Mouse (Mus musculus): ENCODE measurements around the gene Foxo3.

Gene Foxo3

GRCm38 (mm10) chr10:42226176-42226575 is 50.4 kb downstream of the Foxo3 start:
- DNase-seq (ENCODE audit: low spot score), result no peak

GRCm38 (mm10) chr10:42225184-42225935 is 51.2 kb downstream of the Foxo3 start:
- no peak for DNase-seq (ENCODE audit: low spot score)

- no peak for DNase-seq (ENCODE audit: low spot score)
These were observed 54.6 kb downstream of the Foxo3 start for GRCm38 (mm10) chr10:42221996-42222395.

- DNase-seq (ENCODE audit: low spot score), result no peak
These were observed 55.2 kb downstream of the Foxo3 start for GRCm38 (mm10) chr10:42221136-42221891.

- no peak for DNase-seq (ENCODE audit: low spot score)
These were observed 56.1 kb downstream of the Foxo3 start for GRCm38 (mm10) chr10:42220418-42220952.

- DNase-seq (ENCODE audit: low spot score), result no peak
These were observed 65.1 kb downstream of the Foxo3 start for GRCm38 (mm10) chr10:42211407-42211806.

GRCm38 (mm10) chr10:42210641-42211040 is 65.9 kb downstream of the Foxo3 start:
- DNase-seq (ENCODE audit: low spot score), result no peak

- no peak for DNase-seq (ENCODE audit: low spot score)
These were observed 66.7 kb downstream of the Foxo3 start for GRCm38 (mm10) chr10:42209809-42210208.

GRCm38 (mm10) chr10:42207612-42208011 is 68.9 kb downstream of the Foxo3 start:
- no peak for DNase-seq (ENCODE audit: low spot score)

GRCm38 (mm10) chr10:42204768-42205412 is 71.7 kb downstream of the Foxo3 start:
- DNase-seq (ENCODE audit: low spot score), result peak; percentile 71

GRCm38 (mm10) chr10:42203321-42204155 is 73.0 kb downstream of the Foxo3 start:
- no peak for DNase-seq (ENCODE audit: low spot score)

GRCm38 (mm10) chr10:42202561-42202960 is 74.0 kb downstream of the Foxo3 start:
- no peak for DNase-seq (ENCODE audit: low spot score)

- no peak for DNase-seq (ENCODE audit: low spot score)
These were observed 77.1 kb downstream of the Foxo3 start for GRCm38 (mm10) chr10:42199472-42199871.

- DNase-seq (ENCODE audit: low spot score), result no peak
These were observed 77.9 kb downstream of the Foxo3 start for GRCm38 (mm10) chr10:42198682-42199081.

GRCm38 (mm10) chr10:42194784-42195183 is 81.8 kb downstream of the Foxo3 start:
- DNase-seq (ENCODE audit: low spot score), result no peak

GRCm38 (mm10) chr10:42193981-42194380 is 82.6 kb downstream of the Foxo3 start:
- no peak for DNase-seq (ENCODE audit: low spot score)

GRCm38 (mm10) chr10:42192951-42193350 is 83.6 kb downstream of the Foxo3 start:
- no peak for DNase-seq (ENCODE audit: low spot score)

- DNase-seq (ENCODE audit: low spot score), result no peak
These were observed 86.7 kb downstream of the Foxo3 start for GRCm38 (mm10) chr10:42189674-42190434.

- DNase-seq (ENCODE audit: low spot score), result no peak
These were observed 87.5 kb downstream of the Foxo3 start for GRCm38 (mm10) chr10:42189037-42189436.

GRCm38 (mm10) chr10:42188091-42188490 is 88.5 kb downstream of the Foxo3 start:
- DNase-seq (ENCODE audit: low spot score), result no peak

GRCm38 (mm10) chr10:42186941-42187401 is 89.6 kb downstream of the Foxo3 start:
- no peak for DNase-seq (ENCODE audit: low spot score)

All from testis, postnatal 10 days (tissue).